23 mouse cellular contexts compared by ENCODE assay signal in genomic region chr6:112855183-112855582, GRCm38 (mm10).
DNase-seq lines count a peak whose midpoint lies in the region; ATAC-seq and TF ChIP-seq lines count a peak whose summit lies in the region.
"Had no signal": no experiment of that assay in that cellular context is flagged by ENCODE, and none has a peak within 500 bp of the region (broad histone marks: within the 10 kb centered on the region; RNA-seq: fewer than 3 reads in every experiment).

No protein-coding gene starts in this region.

- H3K4me1 ChIP-seq in hindbrain, embryonic 13.5 days (replicated peaks), result peaks cover 73% of the 10 kb centered on the region
- H3K4me1 ChIP-seq in hindbrain, postnatal 0 days (ENCODE audit: insufficient read depth, low read length), result peaks cover 15% of the 10 kb centered on the region
- H3K4me1 ChIP-seq in midbrain, embryonic 13.5 days (replicated peaks), result peaks cover 75% of the 10 kb centered on the region
- H3K4me1 ChIP-seq in midbrain, embryonic 10.5 days, result peaks cover 65% of the 10 kb centered on the region

- H3K9me3 ChIP-seq in hindbrain, embryonic 13.5 days, result no peaks in the 10 kb centered on the region
- H3K9me3 ChIP-seq in hindbrain, postnatal 0 days (ENCODE audit: low read length), result no peaks in the 10 kb centered on the region
- H3K9me3 ChIP-seq in midbrain, embryonic 13.5 days, result no peaks in the 10 kb centered on the region
- H3K9me3 ChIP-seq in midbrain, embryonic 10.5 days (replicated peaks), result no peaks in the 10 kb centered on the region
- H3K9me3 ChIP-seq: embryonic facial prominence, embryonic 10.5 days; embryonic facial prominence, embryonic 12.5 days; forebrain, embryonic 13.5 days; forebrain, embryonic 15.5 days had no signal

- H3K9ac ChIP-seq in hindbrain, embryonic 13.5 days, result no peak overlapping the region
- no peak overlapping the region for H3K9ac ChIP-seq in hindbrain, postnatal 0 days (replicated peaks; ENCODE audit: low read length)
- H3K9ac ChIP-seq in midbrain, embryonic 13.5 days (replicated peaks), result no peak overlapping the region
- H3K9ac ChIP-seq: embryonic facial prominence, embryonic 12.5 days; forebrain, embryonic 13.5 days; forebrain, embryonic 15.5 days had no signal

- H3K4me2 ChIP-seq in hindbrain, embryonic 13.5 days, result no peak overlapping the region
- H3K4me2 ChIP-seq in hindbrain, postnatal 0 days (ENCODE audit: low read depth, low read length), result no peak overlapping the region
- H3K4me2 ChIP-seq in midbrain, embryonic 13.5 days (replicated peaks), result no peak overlapping the region
- H3K4me2 ChIP-seq: embryonic facial prominence, embryonic 12.5 days; forebrain, embryonic 13.5 days; forebrain, embryonic 15.5 days had no signal

- 88% methylated on average over 6 of the region's 6 CpGs for WGBS in hindbrain, embryonic 13.5 days
- 83% methylated on average over 6 of the region's 6 CpGs for WGBS in hindbrain, postnatal 0 days
- WGBS in midbrain, embryonic 13.5 days, result 76% methylated on average over 6 of the region's 6 CpGs
- 87% methylated on average over 6 of the region's 6 CpGs for WGBS in midbrain, embryonic 10.5 days

- H3K4me3 ChIP-seq in hindbrain, embryonic 13.5 days, result no peak overlapping the region
- no peak overlapping the region for H3K4me3 ChIP-seq in hindbrain, postnatal 0 days (ENCODE audit: low read length)
- H3K4me3 ChIP-seq in midbrain, embryonic 13.5 days (replicated peaks), result no peak overlapping the region
- H3K4me3 ChIP-seq in midbrain, embryonic 10.5 days, result no peak overlapping the region
- H3K4me3 ChIP-seq: embryonic facial prominence, embryonic 10.5 days; embryonic facial prominence, embryonic 12.5 days; forebrain, embryonic 13.5 days; forebrain, embryonic 15.5 days had no signal

- H3K36me3 ChIP-seq in hindbrain, embryonic 13.5 days, result no peaks in the 10 kb centered on the region
- H3K36me3 ChIP-seq in hindbrain, postnatal 0 days (ENCODE audit: insufficient read depth, low read length), result no peaks in the 10 kb centered on the region
- H3K36me3 ChIP-seq in midbrain, embryonic 13.5 days, result no peaks in the 10 kb centered on the region; the same call in 1 of the 2 replicates
- H3K36me3 ChIP-seq in midbrain, embryonic 10.5 days, result peaks cover 31% of the 10 kb centered on the region
- H3K36me3 ChIP-seq: embryonic facial prominence, embryonic 10.5 days; embryonic facial prominence, embryonic 12.5 days; forebrain, embryonic 15.5 days; G1E had no signal

- TF ChIP-seq CTCF in hindbrain, postnatal 0 days (IDR thresholded peaks at IDR 0.05; ENCODE audit: low read depth), result no peak

- no peaks in the 10 kb centered on the region for H3K27me3 ChIP-seq in hindbrain, embryonic 13.5 days
- no peaks in the 10 kb centered on the region for H3K27me3 ChIP-seq in hindbrain, postnatal 0 days (ENCODE audit: insufficient read depth, low read length)
- no peaks in the 10 kb centered on the region for H3K27me3 ChIP-seq in midbrain, embryonic 13.5 days
- no peaks in the 10 kb centered on the region for H3K27me3 ChIP-seq in midbrain, embryonic 10.5 days (ENCODE audit: low read depth, poor library complexity, severe bottlenecking)
- H3K27me3 ChIP-seq: CH12.LX; embryonic facial prominence, embryonic 12.5 days; forebrain, embryonic 13.5 days; forebrain, embryonic 15.5 days; Patski had no signal

- ATAC-seq in hindbrain, embryonic 13.5 days (ENCODE audit: low FRiP score), result no peak
- no peak for ATAC-seq in hindbrain, postnatal 0 days
- no peak for ATAC-seq in midbrain, embryonic 13.5 days
- ATAC-seq: activated CD4-positive, CD25-positive, alpha-beta regulatory T cell, adult 4 months; CD4-positive, CD25-positive, alpha-beta regulatory T cell, adult 4 months; forebrain, embryonic 13.5 days; forebrain, embryonic 15.5 days; Patski had no signal

- DNase-seq in hindbrain, postnatal 0 days (ENCODE audit: low spot score), result no peak
- DNase-seq in midbrain, embryonic 10.5 days (ENCODE audit: low spot score), result no peak
- peak; percentile 44 for DNase-seq in ovary, adult 18-20 months (ENCODE audit: low spot score)
- no peak for DNase-seq in ovary, postnatal 14 days (ENCODE audit: low spot score)
- DNase-seq: adrenal gland, adult 8-10 months; adrenal gland, postnatal 14 days; adrenal gland, postnatal 36 days; B cell, adult 2 months; cerebellum, adult 11-12 months; cerebellum, adult 2 months; cerebellum, adult 9-10 months; cerebellum, postnatal 10 days had no signal

- H3K27ac ChIP-seq in hindbrain, embryonic 13.5 days, result 0 out of 2 replicates have a peak overlapping the region, but pooled peaks have one; percentile 14
- no peak overlapping the region for H3K27ac ChIP-seq in hindbrain, postnatal 0 days
- peak overlapping the region; percentile 35; the same call in 1 of the 2 replicates for H3K27ac ChIP-seq in midbrain, embryonic 13.5 days
- H3K27ac ChIP-seq in midbrain, embryonic 10.5 days (replicated peaks), result no peak overlapping the region
- H3K27ac ChIP-seq: embryonic facial prominence, embryonic 10.5 days; embryonic facial prominence, embryonic 12.5 days; forebrain, embryonic 13.5 days; forebrain, embryonic 15.5 days had no signal

Comparison
In these comparisons a context has a peak if more than half of its experiments do, and no peak if none do; other contexts are left out.
1. H3K27ac ChIP-seq: peak in hindbrain, embryonic 13.5 days (single experiment) and midbrain, embryonic 13.5 days (single experiment); none in hindbrain, postnatal 0 days (single experiment) and midbrain, embryonic 10.5 days (single experiment).